ENCODE assay signal across 10 mouse cellular contexts in the genomic region with DNA sequence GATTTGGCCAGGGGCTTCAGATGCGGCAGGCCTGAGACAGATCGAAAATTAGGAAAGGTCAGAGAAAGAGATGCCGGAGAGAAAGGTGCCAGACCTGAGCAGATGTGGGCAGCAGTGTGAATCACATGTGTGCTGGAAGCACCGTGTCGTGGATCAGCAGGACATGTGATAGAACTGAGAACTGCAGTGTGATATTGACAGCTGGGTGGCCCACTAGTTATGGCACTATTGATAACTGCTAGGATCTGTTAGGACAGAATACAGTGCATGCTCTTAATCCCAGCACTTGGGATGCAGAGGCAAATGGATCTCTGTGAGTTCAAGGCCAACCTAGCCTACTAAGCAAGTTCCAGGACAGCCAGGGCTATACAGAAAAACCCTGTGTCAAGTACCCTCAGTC.
"Had no signal": no experiment of that assay in that cellular context is flagged by ENCODE, and none has a peak within 500 bp of the region (broad histone marks: within the 10 kb centered on the region; RNA-seq: fewer than 3 reads in every experiment).

No protein-coding gene starts in this region.

- H3K9ac ChIP-seq: intestine, embryonic 15.5 days; limb, embryonic 13.5 days; midbrain, embryonic 13.5 days had no signal

- H3K4me2 ChIP-seq: intestine, embryonic 15.5 days; limb, embryonic 13.5 days; midbrain, embryonic 13.5 days had no signal

- ATAC-seq: midbrain, embryonic 13.5 days had no signal

- H3K36me3 ChIP-seq: intestine, embryonic 15.5 days; limb, embryonic 13.5 days; midbrain, embryonic 13.5 days had no signal

- H3K27ac ChIP-seq: intestine, embryonic 15.5 days; limb, embryonic 13.5 days; midbrain, embryonic 13.5 days; stomach, postnatal 0 days had no signal

- H3K4me3 ChIP-seq: intestine, embryonic 15.5 days; limb, embryonic 13.5 days; midbrain, embryonic 13.5 days had no signal

- H3K9me3 ChIP-seq: intestine, embryonic 15.5 days; limb, embryonic 13.5 days; midbrain, embryonic 13.5 days had no signal

- H3K27me3 ChIP-seq: intestine, embryonic 15.5 days; limb, embryonic 13.5 days; midbrain, embryonic 13.5 days had no signal

- DNase-seq: kidney, adult 18-20 months; kidney, postnatal 10 days; left cerebral cortex, postnatal 4 days; lung, adult 18-20 months; right cerebral cortex, postnatal 14 days; thymus, postnatal 4 days had no signal
